In genomic region chr6:124373584-124374206, GRCm38 (mm10) we compare ENCODE assay signal across 20 mouse cellular contexts. TPM values are rescaled to one million over a fixed set of nuclear protein-coding genes. Genes with fewer than 3 reads are reported as not detected.
DNase-seq lines count a peak whose midpoint lies in the region; ATAC-seq and TF ChIP-seq lines count a peak whose summit lies in the region.
"Had no signal": no experiment of that assay in that cellular context is flagged by ENCODE, and none has a peak within 500 bp of the region (broad histone marks: within the 10 kb centered on the region; RNA-seq: fewer than 3 reads in every experiment).

No protein-coding gene starts in this region.

- TF ChIP-seq CTCF in liver, postnatal 0 days (IDR thresholded peaks at IDR 0.05; ENCODE audit: low read depth) = no peak
- TF ChIP-seq CTCF in CH12.LX (conservative IDR thresholded peaks at IDR 0.05 in 1 of 2, IDR thresholded peaks at IDR 0.05 in 1 of 2; ENCODE audit: low read depth in 2 of 2, low read length in 2 of 2) = no peak
- TF ChIP-seq CTCF in hindbrain, postnatal 0 days (IDR thresholded peaks at IDR 0.05; ENCODE audit: low read depth) = no peak

- H3K9me3 ChIP-seq in liver, postnatal 0 days (ENCODE audit: low read length) = no peaks in the 10 kb centered on the region
- no peaks in the 10 kb centered on the region for H3K9me3 ChIP-seq in liver, embryonic 12.5 days (replicated peaks)
- no peaks in the 10 kb centered on the region for H3K9me3 ChIP-seq in CH12.LX (replicated peaks; ENCODE audit: low read length)
- no peaks in the 10 kb centered on the region for H3K9me3 ChIP-seq in hindbrain, postnatal 0 days (ENCODE audit: low read length)
- H3K9me3 ChIP-seq: hindbrain, embryonic 15.5 days; limb, embryonic 13.5 days had no signal

- H3K4me2 ChIP-seq in liver, postnatal 0 days (ENCODE audit: low read depth, low read length) = no peak overlapping the region
- H3K4me2 ChIP-seq in liver, embryonic 12.5 days = no peak overlapping the region
- no peak overlapping the region for H3K4me2 ChIP-seq in CH12.LX (ENCODE audit: insufficient read depth, low read depth, poor library complexity, severe bottlenecking)
- no peak overlapping the region for H3K4me2 ChIP-seq in hindbrain, postnatal 0 days (ENCODE audit: low read depth, low read length)
- H3K4me2 ChIP-seq: hindbrain, embryonic 15.5 days; limb, embryonic 13.5 days had no signal

- H3K27me3 ChIP-seq in liver, postnatal 0 days (ENCODE audit: insufficient read depth, low read length) = no peaks in the 10 kb centered on the region
- no peaks in the 10 kb centered on the region for H3K27me3 ChIP-seq in liver, embryonic 12.5 days (replicated peaks)
- H3K27me3 ChIP-seq in CH12.LX (replicated peaks) = peaks cover 64% of the 10 kb centered on the region
- H3K27me3 ChIP-seq in hindbrain, postnatal 0 days (ENCODE audit: insufficient read depth, low read length) = no peaks in the 10 kb centered on the region
- H3K27me3 ChIP-seq: hindbrain, embryonic 15.5 days; limb, embryonic 13.5 days had no signal

- H3K79me2 ChIP-seq in CH12.LX (replicated peaks; ENCODE audit: control insufficient read depth, extremely low read depth, insufficient read depth, poor library complexity, severe bottlenecking) = no peaks in the 10 kb centered on the region

- H3K27ac ChIP-seq in liver, postnatal 0 days (ENCODE audit: low read depth) = peak overlapping the region; percentile 76
- H3K27ac ChIP-seq in liver, embryonic 12.5 days = no peak overlapping the region
- H3K27ac ChIP-seq in CH12.LX (ENCODE audit: insufficient read depth, low read depth) = no peak overlapping the region
- H3K27ac ChIP-seq in brown adipose tissue, adult 24 weeks (replicated peaks; ENCODE audit: low read depth, low read length) = peak overlapping the region; percentile 84
- no peak overlapping the region for H3K27ac ChIP-seq in hindbrain, postnatal 0 days
- H3K27ac ChIP-seq: hindbrain, embryonic 15.5 days; limb, embryonic 13.5 days; liver, embryonic 14.5 days had no signal

- DNase-seq in liver, postnatal 0 days = no peak
- peak; percentile 7 for DNase-seq in CH12.LX (ENCODE audit: extremely low read depth)
- peak; percentile 42 to 50 for DNase-seq in monocyte, adult 2 months (ENCODE audit: low read depth in 1 of 2, low spot score in 2 of 2)
- DNase-seq in hindbrain, postnatal 0 days (ENCODE audit: low spot score) = no peak
- no peak for DNase-seq in adrenal gland, adult (ENCODE audit: inconsistent age in 2 of 2, low spot score in 1 of 2)
- no peak for DNase-seq in c-Kit-positive CD71-positive TER-119-positive erythroid progenitor cells, embryonic 14.5 days (ENCODE audit: low spot score)
- DNase-seq: adrenal gland, adult 2 months; cerebellum, adult 11 months; cerebellum, postnatal 10 days; embryo, embryonic 11 days; forebrain, postnatal 0 days; right cerebral cortex, postnatal 4 days had no signal

- peaks cover 19% of the 10 kb centered on the region for H3K4me1 ChIP-seq in liver, postnatal 0 days (ENCODE audit: insufficient read depth)
- H3K4me1 ChIP-seq in liver, embryonic 12.5 days = peaks cover 43% of the 10 kb centered on the region
- no peaks in the 10 kb centered on the region for H3K4me1 ChIP-seq in CH12.LX (ENCODE audit: control insufficient read depth in 1 of 2, insufficient read depth in 2 of 2)
- H3K4me1 ChIP-seq in brown adipose tissue, adult 24 weeks (ENCODE audit: control insufficient read depth, insufficient read depth, insufficient read length, low read length) = peaks cover 3% of the 10 kb centered on the region; the same call in 1 of the 2 replicates
- H3K4me1 ChIP-seq in hindbrain, postnatal 0 days (ENCODE audit: insufficient read depth, low read length) = no peaks in the 10 kb centered on the region
- H3K4me1 ChIP-seq: hindbrain, embryonic 15.5 days; limb, embryonic 13.5 days had no signal

- TF ChIP-seq POLR2A in CH12.LX (IDR thresholded peaks at IDR 0.05; ENCODE audit: low read depth, low read length) = no peak

- H3K9ac ChIP-seq in liver, postnatal 0 days (replicated peaks) = no peak overlapping the region
- no peak overlapping the region for H3K9ac ChIP-seq in liver, embryonic 12.5 days
- no peak overlapping the region for H3K9ac ChIP-seq in CH12.LX (ENCODE audit: insufficient read depth, low read depth)
- H3K9ac ChIP-seq in hindbrain, postnatal 0 days (replicated peaks; ENCODE audit: low read length) = no peak overlapping the region
- H3K9ac ChIP-seq: forebrain, postnatal 0 days; hindbrain, embryonic 15.5 days; limb, embryonic 13.5 days; liver, embryonic 14.5 days had no signal

- dilution Hi-C loops in CH12.LX (cut with MboI; ENCODE audit: extremely low pct_ligation_motif_present, extremely low pct_unique_long_range_greater_than_20kb, low sequenced_read_pairs) = no loop called here

- WGBS in liver, postnatal 0 days (ENCODE audit: insufficient replicate concordance) = 60% methylated on average over 6 of the region's 6 CpGs
- 61% methylated on average over 6 of the region's 6 CpGs for WGBS in liver, embryonic 12.5 days (ENCODE audit: insufficient replicate concordance)
- WGBS in hindbrain, postnatal 0 days = 87% methylated on average over 6 of the region's 6 CpGs

- no peak overlapping the region for H3K4me3 ChIP-seq in liver, postnatal 0 days (ENCODE audit: low read depth, low read length)
- no peak overlapping the region for H3K4me3 ChIP-seq in liver, embryonic 12.5 days
- no peak overlapping the region for H3K4me3 ChIP-seq in CH12.LX (replicated peaks in 1 of 3; ENCODE audit: low read depth in 2 of 3, low read length in 2 of 3, poor library complexity in 1 of 3)
- no peak overlapping the region for H3K4me3 ChIP-seq in brown adipose tissue, adult 24 weeks (ENCODE audit: insufficient read depth, low read depth, low read length)
- H3K4me3 ChIP-seq in hindbrain, postnatal 0 days (ENCODE audit: low read length) = no peak overlapping the region
- H3K4me3 ChIP-seq: hindbrain, embryonic 15.5 days; limb, embryonic 13.5 days had no signal

- in situ Hi-C loops in CH12.LX (cut with MboI; ENCODE audit: low pct_ligation_motif_present, low pct_unique_long_range_greater_than_20kb, low sequenced_read_pairs) = loop anchor here (25.0 kb wide), 1 partner anchor 436 kb away; no protein-coding TSS in a partner anchor

- no peak for ATAC-seq in liver, postnatal 0 days
- ATAC-seq in liver, embryonic 12.5 days = no peak
- ATAC-seq in hindbrain, postnatal 0 days = no peak
- ATAC-seq: forebrain, postnatal 0 days; intestine, embryonic 16.5 days; lung, postnatal 0 days; midbrain, embryonic 16.5 days had no signal

- no peak for TF ChIP-seq EP300 in liver, postnatal 0 days (IDR thresholded peaks at IDR 0.05; ENCODE audit: low read depth)
- TF ChIP-seq EP300 in CH12.LX (IDR thresholded peaks at IDR 0.05; ENCODE audit: low read length) = peak; percentile 57; the same call in 1 of the 2 replicates

- H3K36me3 ChIP-seq in liver, postnatal 0 days (replicated peaks; ENCODE audit: insufficient read depth, low read length) = no peaks in the 10 kb centered on the region
- H3K36me3 ChIP-seq in liver, embryonic 12.5 days = no peaks in the 10 kb centered on the region
- H3K36me3 ChIP-seq in CH12.LX (replicated peaks in 1 of 2; ENCODE audit: control insufficient read depth in 1 of 2, insufficient read depth in 1 of 2, low read length in 1 of 2) = no peaks in the 10 kb centered on the region
- H3K36me3 ChIP-seq in hindbrain, postnatal 0 days (ENCODE audit: insufficient read depth, low read length) = no peaks in the 10 kb centered on the region
- H3K36me3 ChIP-seq: hindbrain, embryonic 15.5 days; limb, embryonic 13.5 days had no signal

- no peak for TF ChIP-seq RAD21 in CH12.LX (IDR thresholded peaks at IDR 0.05; ENCODE audit: low read depth, low read length)

TF ChIP-seq in CH12.LX, 34 proteins besides CTCF, POLR2A, EP300 and RAD21:
- no peak for TF ChIP-seq USF1 (IDR thresholded peaks at IDR 0.05; ENCODE audit: low read depth, low read length)
- TF ChIP-seq IRF4 (IDR thresholded peaks at IDR 0.05; ENCODE audit: low read depth, low read length) = peak; percentile 30; the same call in 1 of the 2 replicates

RNA-seq across cellular contexts. Expression of gene Pex5, which starts 41.2 kb away (rescaled TPM):
- polyA plus RNA-seq in liver, postnatal 0 days (2015; fragmentation: Nextera tagmentation; extraction: Ambion mirVana) = 31.6 and 32.5 TPM in 2 replicates
- polyA plus RNA-seq in liver, embryonic 12.5 days (2016; fragmentation: Nextera tagmentation; extraction: Ambion mirVana) = 26.3 and 26.5 TPM in 2 replicates
- total RNA-seq in CH12.LX (2012; rRNA removed) = 27.5 and 29.2 TPM in 2 replicates
- total RNA-seq in CH12.LX (2014; rRNA removed) = 24.6 and 29.9 TPM in 2 replicates
- polyA plus RNA-seq in CH12.LX (2012; ENCODE audit: insufficient read length, low read depth) = 21.2 and 22.1 TPM in 2 replicates
- polyA plus RNA-seq in brown adipose tissue, adult 24 weeks (2012; ENCODE audit: insufficient read depth, insufficient read length, missing spikeins) = 52.7 and 53.9 TPM in 2 replicates
- 74.4 and 80.8 TPM in 2 replicates for total RNA-seq in hindbrain, postnatal 0 days (2014; rRNA removed)
- 46.6 and 49.0 TPM in 2 replicates for polyA plus RNA-seq in hindbrain, postnatal 0 days (2015; fragmentation: Nextera tagmentation; extraction: Ambion mirVana)

Comparison
In these comparisons a context has a peak if more than half of its experiments do, and no peak if none do; other contexts are left out.
1. H3K27ac ChIP-seq: peak in liver, postnatal 0 days (single experiment) and brown adipose tissue, adult 24 weeks (single experiment); none in liver, embryonic 12.5 days (single experiment), CH12.LX (single experiment) and hindbrain, postnatal 0 days (single experiment).
2. DNase-seq: peak in CH12.LX (single experiment) and monocyte, adult 2 months (2 of 2); none in liver, postnatal 0 days (single experiment), hindbrain, postnatal 0 days (single experiment), adrenal gland, adult (0 of 2) and c-Kit-positive CD71-positive TER-119-positive erythroid progenitor cells, embryonic 14.5 days (single experiment).